Mouse (Mus musculus): ENCODE results near the gene Fnbp1. TPM values are rescaled to one million over a fixed set of nuclear protein-coding genes. Genes with fewer than 3 reads are reported as not detected.
"Not testable (repeated sequence)": the region's sequence is repeated elsewhere in the genome, so short reads cannot be mapped to it uniquely, and the experiment has no call there.

The Fnbp1 gene
- polyA plus RNA-seq (2012; rRNA removed): 310 and 320 TPM in 2 replicates

DNA sequence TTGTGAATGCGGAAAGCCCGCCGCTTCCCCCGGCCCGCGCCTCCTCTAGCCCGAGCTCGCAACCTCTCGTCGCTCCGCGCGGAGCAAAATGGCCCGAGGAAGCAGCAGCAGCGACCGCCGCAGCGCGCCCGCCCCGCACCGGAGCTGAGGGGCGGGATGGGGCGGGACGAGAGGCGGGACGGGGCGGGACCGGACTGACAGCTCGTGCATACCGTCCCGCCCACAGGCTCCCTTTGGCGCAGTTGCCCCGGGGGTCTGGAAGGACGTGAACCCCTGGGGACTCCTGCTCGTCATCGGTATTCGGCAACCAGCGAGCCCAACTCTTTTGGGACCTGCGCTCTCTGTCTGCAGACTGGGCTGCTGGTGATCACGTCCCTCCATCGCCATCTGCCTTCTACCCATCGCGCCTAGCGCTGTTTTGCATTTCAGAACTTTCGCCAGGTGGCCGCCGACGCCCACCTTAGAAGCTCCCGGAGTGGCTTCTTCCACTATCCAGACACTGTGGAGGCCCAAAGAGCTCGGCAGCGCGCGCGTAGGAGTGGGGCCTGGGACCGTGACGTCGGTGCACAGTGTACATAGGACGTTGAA, at the start of gene Fnbp1:
Gene Fnbp1, minus strand, starts transcription at position 142 of the 588 bp plus-strand sequence.
- peaks cover 5% of the 10 kb centered on the region for H3K4me1 ChIP-seq (ENCODE audit: control insufficient read depth, insufficient read depth, low read length)
- DNase-seq: peak; percentile 89 to 90
- peak; percentile 24; the same call in 1 of the 2 replicates for TF ChIP-seq CTCF (IDR thresholded peaks at IDR 0.05; ENCODE audit: borderline replicate concordance, insufficient read depth, low read depth, low read length)
- TF ChIP-seq POLR2A (IDR thresholded peaks at IDR 0.05; ENCODE audit: borderline replicate concordance, insufficient read depth, low read length): peak; percentile 95
- no peaks in the 10 kb centered on the region for H3K27me3 ChIP-seq (ENCODE audit: control insufficient read depth, insufficient read depth, low read length)
- H3K4me3 ChIP-seq (replicated peaks; ENCODE audit: insufficient read depth, low read depth, low read length): peak within 1 kb of the TSS; percentile 92
- WGBS: under 1% methylated on average over 58 of the region's 59 CpGs
- peak within 1 kb of the TSS; percentile 96 for H3K27ac ChIP-seq (ENCODE audit: insufficient read depth, low read length)

DNA sequence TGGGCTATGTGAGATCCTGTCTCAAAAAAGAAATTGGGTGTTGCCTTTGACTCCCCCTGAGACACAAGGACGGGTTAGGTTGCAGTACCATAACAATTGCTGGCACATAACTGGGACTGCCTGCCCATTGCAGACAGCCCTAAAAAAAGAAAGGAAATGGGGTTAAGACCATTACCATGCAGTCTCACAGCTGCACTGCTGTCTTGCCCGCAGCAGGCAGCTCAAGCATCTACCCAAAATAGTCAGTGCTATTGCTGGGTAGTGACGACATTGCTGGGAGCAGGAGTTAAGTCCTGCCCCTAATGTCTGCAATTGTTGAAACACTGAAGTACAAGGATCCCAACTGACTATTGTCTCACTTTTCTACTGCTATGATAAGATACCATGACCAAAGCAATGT, 47.8 kb upstream of the Fnbp1 start:
- TF ChIP-seq POLR2A (IDR thresholded peaks at IDR 0.05; ENCODE audit: borderline replicate concordance, insufficient read depth, low read length) (no peak), CTCF (IDR thresholded peaks at IDR 0.05; ENCODE audit: borderline replicate concordance, insufficient read depth, low read depth, low read length) (no peak)
- DNase-seq: no peak
- no peak overlapping the region for H3K4me3 ChIP-seq (replicated peaks; ENCODE audit: insufficient read depth, low read depth, low read length)
- H3K4me1 ChIP-seq (ENCODE audit: control insufficient read depth, insufficient read depth, low read length): peaks cover 15% of the 10 kb centered on the region
- WGBS: 95% methylated on average over 3 of the region's 3 CpGs
- no peaks in the 10 kb centered on the region for H3K27me3 ChIP-seq (ENCODE audit: control insufficient read depth, insufficient read depth, low read length)
- H3K27ac ChIP-seq (ENCODE audit: insufficient read depth, low read length): no peak overlapping the region

DNA sequence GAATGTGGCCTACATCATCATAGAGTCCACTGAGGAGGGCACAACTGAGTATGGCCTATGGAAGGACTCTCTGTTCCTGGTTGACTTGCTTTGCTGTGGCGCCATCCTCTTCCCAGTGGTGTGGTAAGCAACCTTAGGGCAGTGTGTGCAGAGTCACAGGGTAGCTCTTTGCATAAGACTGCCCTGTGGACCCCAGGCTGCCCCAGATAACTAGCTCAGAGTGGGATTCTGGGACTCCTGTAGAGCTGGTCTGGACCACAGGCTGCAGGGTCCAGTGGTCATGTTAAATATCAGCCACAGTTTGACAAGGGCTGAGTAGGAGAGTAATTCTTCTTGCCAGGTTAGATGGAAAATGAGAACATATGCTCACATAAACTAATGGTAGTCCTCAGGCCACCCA, 46.9 kb upstream of the Fnbp1 start:
- 100% methylated on average over 1 of the region's 1 CpGs for WGBS
- TF ChIP-seq CTCF (IDR thresholded peaks at IDR 0.05; ENCODE audit: borderline replicate concordance, insufficient read depth, low read depth, low read length) (no peak), POLR2A (IDR thresholded peaks at IDR 0.05; ENCODE audit: borderline replicate concordance, insufficient read depth, low read length) (no peak)
- no peak for DNase-seq
- Histone ChIP-seq H3K27ac (ENCODE audit: insufficient read depth, low read length) (no peak overlapping the region), H3K4me1 (ENCODE audit: control insufficient read depth, insufficient read depth, low read length) (peaks cover 15% of the 10 kb centered on the region), H3K27me3 (ENCODE audit: control insufficient read depth, insufficient read depth, low read length) (no peaks in the 10 kb centered on the region), H3K4me3 (replicated peaks; ENCODE audit: insufficient read depth, low read depth, low read length) (no peak overlapping the region)

DNA sequence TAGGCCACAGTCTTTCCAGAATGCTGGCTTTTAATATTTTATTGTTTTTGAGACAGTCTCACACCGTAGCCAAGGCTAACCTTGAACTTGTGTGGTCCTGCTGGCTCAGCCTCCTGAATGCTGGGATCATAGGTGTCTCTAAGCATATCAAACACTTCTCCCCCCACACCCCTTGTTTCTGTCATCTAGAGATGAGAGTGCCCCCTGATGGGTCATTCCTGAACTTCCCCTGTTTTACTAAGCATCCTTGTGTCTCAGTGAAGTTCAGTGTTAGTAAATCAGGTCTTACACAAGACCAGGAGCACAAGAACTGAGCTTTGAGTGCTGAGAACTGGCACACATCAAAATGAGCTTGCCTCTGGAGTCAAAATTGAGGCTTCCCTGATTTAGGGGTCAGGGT, 42.0 kb upstream of the Fnbp1 start:
- WGBS: 94% methylated on average over 1 of the region's 1 CpGs
- no peak overlapping the region for H3K4me3 ChIP-seq (replicated peaks; ENCODE audit: insufficient read depth, low read depth, low read length)
- DNase-seq: no peak
- no peaks in the 10 kb centered on the region for H3K27me3 ChIP-seq (ENCODE audit: control insufficient read depth, insufficient read depth, low read length)
- no peak overlapping the region for H3K27ac ChIP-seq (ENCODE audit: insufficient read depth, low read length)
- H3K4me1 ChIP-seq (ENCODE audit: control insufficient read depth, insufficient read depth, low read length): peaks cover 15% of the 10 kb centered on the region
- TF ChIP-seq POLR2A (IDR thresholded peaks at IDR 0.05; ENCODE audit: borderline replicate concordance, insufficient read depth, low read length) (no peak), CTCF (IDR thresholded peaks at IDR 0.05; ENCODE audit: borderline replicate concordance, insufficient read depth, low read depth, low read length) (0 out of 2 replicates have a peak, but pooled peaks have one; percentile 6)

DNA sequence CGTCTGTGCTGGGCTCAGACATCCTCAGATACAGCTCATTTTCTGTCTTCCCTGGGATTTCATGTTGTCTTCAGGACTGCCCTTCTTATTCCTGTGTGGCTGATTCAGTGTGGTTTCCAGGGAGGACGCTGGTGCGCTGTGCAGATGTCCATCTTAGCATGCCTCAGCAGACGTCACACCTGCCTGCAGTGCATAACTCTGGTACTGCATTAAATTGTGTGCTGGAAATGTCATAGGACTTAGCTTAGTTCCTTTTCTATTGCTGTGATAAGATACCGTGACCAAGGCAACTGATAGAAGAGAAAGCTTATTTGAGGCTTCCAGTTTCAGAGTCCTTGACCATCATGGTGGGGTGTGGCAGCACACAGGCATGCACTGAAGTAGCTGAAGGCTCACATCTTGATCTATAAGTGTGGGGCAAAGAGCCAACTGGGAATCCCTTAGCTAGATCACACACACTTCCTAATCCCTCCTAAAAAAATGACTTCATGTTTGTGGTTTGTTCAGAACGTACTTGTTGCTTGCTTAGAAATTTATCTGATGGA, 41.0 kb upstream of the Fnbp1 start:
- H3K4me3 ChIP-seq (replicated peaks; ENCODE audit: insufficient read depth, low read depth, low read length): no peak overlapping the region
- DNase-seq: no peak
- TF ChIP-seq CTCF (IDR thresholded peaks at IDR 0.05; ENCODE audit: borderline replicate concordance, insufficient read depth, low read depth, low read length): no peak
- TF ChIP-seq POLR2A (IDR thresholded peaks at IDR 0.05; ENCODE audit: borderline replicate concordance, insufficient read depth, low read length): no peak
- H3K27me3 ChIP-seq (ENCODE audit: control insufficient read depth, insufficient read depth, low read length): no peaks in the 10 kb centered on the region
- peaks cover 15% of the 10 kb centered on the region for H3K4me1 ChIP-seq (ENCODE audit: control insufficient read depth, insufficient read depth, low read length)
- 82% methylated on average over 6 of the region's 6 CpGs for WGBS
- no peak overlapping the region for H3K27ac ChIP-seq (ENCODE audit: insufficient read depth, low read length)

DNA sequence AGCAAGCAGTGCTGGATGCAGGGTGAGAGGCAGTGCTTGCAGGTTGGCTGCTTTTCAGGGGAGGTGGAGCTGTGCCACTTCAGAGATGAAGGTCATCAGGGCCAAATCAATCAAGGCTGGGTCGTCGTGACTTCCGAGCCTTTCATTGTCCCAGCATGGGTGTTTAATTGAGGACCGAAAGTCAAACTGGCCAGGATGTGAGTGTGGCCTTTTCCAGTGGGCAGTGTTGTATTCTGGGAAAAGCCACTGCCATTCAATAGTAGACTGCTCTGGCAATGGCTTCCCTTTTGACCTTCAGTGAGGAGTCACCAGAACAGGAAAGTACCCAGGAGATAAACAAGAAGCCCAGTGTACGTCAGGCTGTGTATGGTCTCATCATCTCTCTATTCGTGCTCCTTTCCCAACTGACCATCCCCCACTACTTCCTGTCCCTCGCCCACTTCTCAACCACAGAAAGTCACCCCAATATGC, 38.3 kb upstream of the Fnbp1 start:
- TF ChIP-seq POLR2A (IDR thresholded peaks at IDR 0.05; ENCODE audit: borderline replicate concordance, insufficient read depth, low read length): no peak
- TF ChIP-seq CTCF (IDR thresholded peaks at IDR 0.05; ENCODE audit: borderline replicate concordance, insufficient read depth, low read depth, low read length): no peak
- WGBS: 61% methylated on average over 7 of the region's 7 CpGs
- H3K4me1 ChIP-seq (ENCODE audit: control insufficient read depth, insufficient read depth, low read length): no peaks in the 10 kb centered on the region
- H3K27ac ChIP-seq (ENCODE audit: insufficient read depth, low read length): no peak overlapping the region
- no peaks in the 10 kb centered on the region for H3K27me3 ChIP-seq (ENCODE audit: control insufficient read depth, insufficient read depth, low read length)
- no peak for DNase-seq
- no peak overlapping the region for H3K4me3 ChIP-seq (replicated peaks; ENCODE audit: insufficient read depth, low read depth, low read length)

DNA sequence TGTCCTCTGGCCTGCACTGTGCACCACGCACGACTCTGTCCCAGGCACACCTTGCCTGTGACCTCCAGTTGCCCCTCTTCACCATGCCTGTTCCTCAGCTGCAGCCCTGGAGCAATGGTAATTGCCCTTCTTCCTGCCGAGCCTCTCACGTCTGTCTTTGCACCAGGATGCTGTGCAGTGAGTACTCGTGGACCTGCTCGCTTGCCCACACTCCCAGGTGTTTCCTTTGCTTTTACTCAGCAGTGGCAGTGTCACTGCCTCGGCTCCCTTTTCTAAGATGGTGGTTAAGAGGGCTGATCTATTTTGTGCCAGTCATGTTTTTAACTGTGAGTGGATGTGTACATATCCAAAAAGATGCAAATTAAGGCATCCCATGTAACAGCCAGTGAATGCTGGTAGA, 37.7 kb upstream of the Fnbp1 start:
- Histone ChIP-seq H3K4me3 (replicated peaks; ENCODE audit: insufficient read depth, low read depth, low read length) (no peak overlapping the region), H3K27ac (ENCODE audit: insufficient read depth, low read length) (no peak overlapping the region), H3K27me3 (ENCODE audit: control insufficient read depth, insufficient read depth, low read length) (no peaks in the 10 kb centered on the region), H3K4me1 (ENCODE audit: control insufficient read depth, insufficient read depth, low read length) (no peaks in the 10 kb centered on the region)
- no peak for DNase-seq
- TF ChIP-seq CTCF (IDR thresholded peaks at IDR 0.05; ENCODE audit: borderline replicate concordance, insufficient read depth, low read depth, low read length) (no peak), POLR2A (IDR thresholded peaks at IDR 0.05; ENCODE audit: borderline replicate concordance, insufficient read depth, low read length) (no peak)
- 93% methylated on average over 7 of the region's 7 CpGs for WGBS

DNA sequence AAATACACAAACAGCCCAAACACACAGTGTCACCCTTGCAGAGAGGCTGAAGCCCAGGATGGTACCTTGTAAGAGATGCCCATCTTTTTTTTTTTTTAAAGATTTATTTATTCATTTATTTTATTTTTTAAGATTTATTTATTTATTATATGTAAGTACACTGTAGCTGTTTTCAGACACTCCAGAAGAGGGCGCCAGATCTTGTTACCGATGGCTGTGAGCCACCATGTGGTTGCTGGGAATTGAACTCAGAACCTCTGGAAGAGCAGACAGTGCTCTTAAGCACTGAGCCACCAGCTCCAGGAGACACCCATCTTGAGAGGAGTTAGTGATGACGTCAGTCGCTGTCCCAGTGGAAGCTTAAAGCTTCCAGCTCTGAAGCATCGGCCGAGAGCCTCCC, 36.8 kb upstream of the Fnbp1 start:
- not testable (repeated sequence) for H3K4me1 ChIP-seq (ENCODE audit: control insufficient read depth, insufficient read depth, low read length); DNase-seq; H3K27ac ChIP-seq (ENCODE audit: insufficient read depth, low read length); H3K4me3 ChIP-seq (replicated peaks; ENCODE audit: insufficient read depth, low read depth, low read length); H3K27me3 ChIP-seq (ENCODE audit: control insufficient read depth, insufficient read depth, low read length)
- 0 out of 2 replicates have a peak, but pooled peaks have one; percentile 10 for TF ChIP-seq CTCF (IDR thresholded peaks at IDR 0.05; ENCODE audit: borderline replicate concordance, insufficient read depth, low read depth, low read length)
- 77% methylated on average over 6 of the region's 6 CpGs for WGBS

Data from cerebellum, adult 2 months (tissue).